Mouse (Mus musculus) gastrocnemius, postnatal 10 days (tissue): Measurements from ENCODE around the gene Olfr986. TPM values are rescaled to one million over a fixed set of nuclear protein-coding genes. Genes with fewer than 3 reads are reported as not detected.

Experiments
- DNase-seq: peaks from one replicate; pipeline ENCODE4 v3.0.0; 2021; ENCODE audit warnings: mixed read lengths
- total RNA-seq, 2 experiments: library from RNA; stranded (reverse); gene quantifications; 2 replicates each; pipeline ENCODE4 v1.2.3; 2021

The Olfr986 gene
- total RNA-seq, 2 experiments from 2014 or later, result not detected

DNA sequence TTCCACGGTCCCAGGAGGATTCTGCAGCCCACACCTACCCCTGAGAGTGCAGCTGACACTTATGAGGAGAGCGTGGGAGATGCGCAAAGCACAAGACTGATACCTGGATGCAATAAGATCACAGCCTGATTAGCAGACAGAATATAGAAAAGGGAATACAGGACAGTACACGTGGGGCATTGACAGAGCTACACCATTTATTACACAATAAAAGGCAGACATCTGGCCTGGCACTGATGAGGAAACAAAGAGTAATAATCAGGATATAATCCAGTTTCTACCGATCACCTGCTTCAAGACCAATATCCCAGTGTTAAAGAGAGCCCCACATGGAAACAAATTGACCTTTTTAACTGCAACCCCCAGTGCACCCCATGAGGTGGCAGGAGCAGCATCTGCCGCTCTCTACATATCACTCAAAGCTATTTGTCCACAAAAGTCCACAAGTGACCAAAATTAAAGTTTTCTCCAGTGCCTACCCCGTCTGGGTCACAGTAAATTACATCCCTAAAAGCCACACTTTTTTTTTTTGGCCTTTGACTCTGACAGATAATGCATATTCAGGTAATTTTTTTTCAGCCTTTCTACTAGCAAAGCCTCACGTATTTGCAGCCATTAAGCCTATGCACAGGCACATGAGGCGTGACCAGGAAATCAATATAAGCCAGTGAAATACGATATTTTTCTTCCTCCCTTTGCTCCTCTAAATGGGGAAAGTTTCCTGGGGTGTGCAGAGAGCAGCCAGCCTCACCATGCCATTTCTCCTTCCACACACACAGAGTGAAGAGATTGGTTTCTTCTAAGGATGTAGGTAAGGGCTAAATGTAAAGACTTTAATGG, 53.7 kb downstream of the Olfr986 start:
- DNase-seq, result no peak

DNA sequence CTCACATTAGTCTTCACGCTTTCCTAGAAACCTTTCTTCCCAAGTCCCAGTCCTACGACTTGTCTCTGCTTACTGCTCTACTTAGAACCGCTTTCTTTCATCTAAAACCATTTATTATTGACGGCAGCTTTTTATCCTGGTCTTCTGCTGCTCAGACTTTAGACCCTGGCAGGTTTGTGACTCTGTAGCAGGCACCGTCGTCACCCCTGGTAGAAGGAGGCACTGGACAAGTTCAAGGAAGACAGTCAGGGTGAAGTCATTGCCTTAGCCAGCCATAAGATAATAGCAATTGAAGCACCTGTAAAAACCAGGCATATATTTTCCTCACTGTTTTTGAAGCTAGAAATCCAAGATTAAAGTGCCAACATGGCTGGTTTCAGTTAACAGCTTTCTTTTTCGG, 54.5 kb downstream of the Olfr986 start:
- no peak for DNase-seq

Other genes starting within 250 kb of the Olfr986 start
- gene Olfr974, start 243.4 kb upstream of the Olfr986 start, total RNA-seq, result not detected
- gene Olfr975, start 228.9 kb upstream of the Olfr986 start, total RNA-seq, result not detected
- not detected for gene Olfr976, start 219.8 kb upstream of the Olfr986 start, total RNA-seq
- not detected for gene Olfr978, start 188.8 kb upstream of the Olfr986 start, total RNA-seq
- gene Olfr979, start 177.5 kb upstream of the Olfr986 start, total RNA-seq, result not detected
- not detected for gene Olfr980, start 171.3 kb upstream of the Olfr986 start, total RNA-seq
- gene Olfr981, start 159.5 kb upstream of the Olfr986 start, total RNA-seq, result not detected
- gene Olfr982, start 107.1 kb upstream of the Olfr986 start, total RNA-seq, result not detected
- gene Olfr983, start 87.3 kb upstream of the Olfr986 start, total RNA-seq, result not detected
- not detected for gene Olfr984, start 66.7 kb upstream of the Olfr986 start, total RNA-seq
- gene Olfr985, start 50.7 kb upstream of the Olfr986 start, total RNA-seq, result not detected
- not detected for gene Tmem225, start 32.8 kb upstream of the Olfr986 start, total RNA-seq
- 1 to 10 TPM; 2.5 to 3.2 TPM for gene Zfp202, start 11.4 kb downstream of the Olfr986 start, total RNA-seq
- gene Scn3b, start 88.3 kb downstream of the Olfr986 start, total RNA-seq, result 1 to 10 TPM; 8.2 to 8.9 TPM